Mouse (Mus musculus): ENCODE measurements at regions not wholly inside any gene's neighbourhood (a gene's known extent, or its start where the extent isn't known, plus 50 kb on each side); places are given as distances from the start of the nearest gene placed in this dataset.

DNA sequence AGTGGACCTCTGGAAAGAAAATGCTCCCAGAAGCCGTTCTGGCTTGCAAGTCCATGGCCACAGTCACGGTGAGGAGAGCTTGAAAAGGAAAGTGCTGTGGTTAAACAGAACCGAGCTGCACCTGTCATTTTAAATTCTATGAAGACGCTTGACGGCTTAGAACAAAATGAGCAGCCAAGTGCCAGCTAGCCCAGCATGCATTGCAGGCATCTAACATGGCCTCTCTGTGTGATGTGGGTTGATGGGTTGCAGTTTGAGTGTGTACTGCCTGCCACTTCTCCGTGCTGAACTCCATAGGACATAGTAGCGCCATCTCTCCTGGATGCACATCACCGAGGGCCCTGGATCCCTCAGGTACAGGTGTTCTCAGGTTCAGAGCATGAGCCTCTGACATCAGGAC is 189.1 kb downstream of the Diras2 start:
- no peak for TF ChIP-seq CTCF (IDR thresholded peaks at IDR 0.05; ENCODE audit: low read depth, low read length)
- no peak for TF ChIP-seq POLR2A (IDR thresholded peaks at IDR 0.05; ENCODE audit: borderline replicate concordance, low read depth, low read length)
